Mouse (Mus musculus): ENCODE results near the gene Hsd17b6. TPM values are rescaled to one million over a fixed set of nuclear protein-coding genes. Genes with fewer than 3 reads are reported as not detected.

Gene Hsd17b6
- polyA plus RNA-seq, 1 experiment from 2014 or later, result not detected

DNA sequence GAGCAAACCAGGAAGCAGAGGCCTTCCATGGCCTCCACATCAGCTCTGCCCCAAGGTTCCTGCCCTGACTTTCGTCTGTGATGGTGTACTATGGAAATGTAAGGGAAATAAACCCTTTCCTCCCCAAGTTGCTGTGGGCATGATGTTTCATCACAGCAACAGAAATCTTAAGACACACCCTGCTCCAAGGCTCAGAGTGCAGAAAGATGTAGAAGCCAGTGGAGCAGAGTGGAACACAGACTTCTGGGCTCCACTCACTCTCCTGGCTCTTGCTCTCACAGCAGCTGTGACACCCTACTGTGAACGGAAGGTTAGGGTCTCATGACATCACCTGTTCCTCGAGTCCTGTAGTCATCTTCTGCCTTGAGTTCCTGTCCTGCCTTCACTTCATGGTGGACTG, 43.4 kb downstream of the Hsd17b6 start:
- H3K27ac ChIP-seq (replicated peaks), result no peak overlapping the region
- no peak overlapping the region for H3K9ac ChIP-seq (replicated peaks)
- H3K4me2 ChIP-seq, result no peak overlapping the region
- H3K9me3 ChIP-seq (replicated peaks), result no peaks in the 10 kb centered on the region
- H3K27me3 ChIP-seq (replicated peaks), result no peaks in the 10 kb centered on the region
- no peak overlapping the region for H3K4me3 ChIP-seq (replicated peaks)
- 77% methylated on average over 3 of the region's 3 CpGs for WGBS
- no peaks in the 10 kb centered on the region for H3K4me1 ChIP-seq
- no peaks in the 10 kb centered on the region for H3K36me3 ChIP-seq
- no peak for ATAC-seq (ENCODE audit: low FRiP score)

GRCm38 (mm10) chr10:127962451-127962850, 45.0 kb downstream of the Hsd17b6 start:
- 73% methylated on average over 3 of the region's 3 CpGs for WGBS
- Histone ChIP-seq H3K36me3 (no peaks in the 10 kb centered on the region), H3K4me2 (no peak overlapping the region), H3K27me3 (replicated peaks) (no peaks in the 10 kb centered on the region), H3K4me3 (replicated peaks) (no peak overlapping the region), H3K9ac (replicated peaks) (no peak overlapping the region), H3K9me3 (replicated peaks) (no peaks in the 10 kb centered on the region), H3K4me1 (no peaks in the 10 kb centered on the region), H3K27ac (replicated peaks) (no peak overlapping the region)
- ATAC-seq (ENCODE audit: low FRiP score), result no peak

GRCm38 (mm10) chr10:127959161-127959679, 48.2 kb downstream of the Hsd17b6 start:
- WGBS, result 92% methylated on average over 7 of the region's 7 CpGs

DNA sequence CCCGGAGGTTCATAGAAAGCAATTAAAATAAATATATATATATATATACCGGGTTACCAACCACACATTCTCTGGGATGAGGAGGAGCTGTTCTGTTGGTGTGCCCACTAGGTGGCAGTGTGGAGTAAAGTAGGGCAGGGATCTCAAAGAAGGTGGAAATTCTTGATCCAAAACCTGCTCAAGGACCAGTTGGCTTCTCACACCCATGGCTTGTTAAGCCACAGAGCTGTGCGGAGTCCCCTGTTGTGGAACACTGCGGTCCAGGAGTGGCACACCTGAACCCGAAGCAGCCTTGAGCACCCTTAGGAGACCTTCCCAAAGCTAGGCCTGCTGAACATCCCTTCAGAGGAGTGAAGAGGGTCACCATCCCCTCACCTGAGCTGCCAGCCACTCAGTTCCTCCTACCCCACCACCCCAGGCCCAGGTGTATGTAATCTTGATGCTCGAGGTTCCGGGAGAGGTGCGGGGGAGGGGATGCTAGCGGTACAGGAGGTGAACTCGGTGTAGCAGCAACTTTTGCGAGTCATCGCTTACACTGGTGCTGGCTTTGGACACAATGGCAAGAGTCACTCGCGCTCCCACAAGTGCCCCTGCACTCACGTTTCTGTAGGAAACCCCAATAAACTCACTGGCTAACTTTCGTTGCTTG, 51.1 kb downstream of the Hsd17b6 start:
- Histone ChIP-seq H3K4me2 (no peak overlapping the region), H3K36me3 (no peaks in the 10 kb centered on the region), H3K27me3 (replicated peaks) (no peaks in the 10 kb centered on the region), H3K4me1 (no peaks in the 10 kb centered on the region), H3K9me3 (replicated peaks) (no peaks in the 10 kb centered on the region), H3K27ac (replicated peaks) (no peak overlapping the region), H3K9ac (replicated peaks) (no peak overlapping the region), H3K4me3 (replicated peaks) (no peak overlapping the region)
- ATAC-seq (ENCODE audit: low FRiP score), result no peak
- 58% methylated on average over 16 of the region's 16 CpGs for WGBS

More at GRCm38 (mm10) chr10:127959161-127959679, 48.2 kb downstream of the Hsd17b6 start:
- ATAC-seq (ENCODE audit: low FRiP score), result no peak
- H3K9ac ChIP-seq (replicated peaks), result no peak overlapping the region
- no peak overlapping the region for H3K4me2 ChIP-seq
- no peak overlapping the region for H3K4me3 ChIP-seq (replicated peaks)
- H3K36me3 ChIP-seq, result no peaks in the 10 kb centered on the region
- H3K4me1 ChIP-seq, result no peaks in the 10 kb centered on the region
- no peak overlapping the region for H3K27ac ChIP-seq (replicated peaks)
- no peaks in the 10 kb centered on the region for H3K27me3 ChIP-seq (replicated peaks)
- no peaks in the 10 kb centered on the region for H3K9me3 ChIP-seq (replicated peaks)

GRCm38 (mm10) chr10:127955034-127955433, 52.4 kb downstream of the Hsd17b6 start:
- Histone ChIP-seq H3K36me3 (no peaks in the 10 kb centered on the region), H3K9ac (replicated peaks) (no peak overlapping the region), H3K27me3 (replicated peaks) (no peaks in the 10 kb centered on the region), H3K27ac (replicated peaks) (no peak overlapping the region), H3K9me3 (replicated peaks) (no peaks in the 10 kb centered on the region), H3K4me3 (replicated peaks) (no peak overlapping the region), H3K4me1 (no peaks in the 10 kb centered on the region), H3K4me2 (no peak overlapping the region)
- ATAC-seq (ENCODE audit: low FRiP score), result no peak
- WGBS, result 74% methylated on average over 4 of the region's 4 CpGs

GRCm38 (mm10) chr10:127951821-127952220, 55.6 kb downstream of the Hsd17b6 start:
- H3K4me3 ChIP-seq (replicated peaks), result no peak overlapping the region
- H3K4me1 ChIP-seq, result no peaks in the 10 kb centered on the region
- WGBS, result 82% methylated on average over 4 of the region's 4 CpGs
- no peak overlapping the region for H3K9ac ChIP-seq (replicated peaks)
- no peaks in the 10 kb centered on the region for H3K9me3 ChIP-seq (replicated peaks)
- no peak overlapping the region for H3K4me2 ChIP-seq
- ATAC-seq (ENCODE audit: low FRiP score), result no peak
- H3K27me3 ChIP-seq (replicated peaks), result no peaks in the 10 kb centered on the region
- no peak overlapping the region for H3K27ac ChIP-seq (replicated peaks)
- H3K36me3 ChIP-seq, result no peaks in the 10 kb centered on the region

- no peaks in the 10 kb centered on the region for H3K4me1 ChIP-seq
- no peaks in the 10 kb centered on the region for H3K36me3 ChIP-seq
- WGBS, result 81% methylated on average over 9 of the region's 9 CpGs
- H3K9me3 ChIP-seq (replicated peaks), result no peaks in the 10 kb centered on the region
- no peaks in the 10 kb centered on the region for H3K27me3 ChIP-seq (replicated peaks)
- H3K4me3 ChIP-seq (replicated peaks), result no peak overlapping the region
- no peak overlapping the region for H3K27ac ChIP-seq (replicated peaks)
- H3K9ac ChIP-seq (replicated peaks), result no peak overlapping the region
- H3K4me2 ChIP-seq, result no peak overlapping the region
- no peak for ATAC-seq (ENCODE audit: low FRiP score)
Measured at GRCm38 (mm10) chr10:127951390-127951789, 56.0 kb downstream of the Hsd17b6 start.

GRCm38 (mm10) chr10:127949596-127950130, 57.7 kb downstream of the Hsd17b6 start:
- Histone ChIP-seq H3K9me3 (replicated peaks) (no peaks in the 10 kb centered on the region), H3K27me3 (replicated peaks) (no peaks in the 10 kb centered on the region), H3K27ac (replicated peaks) (no peak overlapping the region), H3K4me3 (replicated peaks) (no peak overlapping the region), H3K36me3 (no peaks in the 10 kb centered on the region), H3K9ac (replicated peaks) (no peak overlapping the region), H3K4me2 (no peak overlapping the region), H3K4me1 (no peaks in the 10 kb centered on the region)
- no peak for ATAC-seq (ENCODE audit: low FRiP score)
- WGBS, result 87% methylated on average over 4 of the region's 4 CpGs

- Histone ChIP-seq H3K4me3 (replicated peaks) (no peak overlapping the region), H3K9ac (replicated peaks) (no peak overlapping the region), H3K36me3 (no peaks in the 10 kb centered on the region), H3K9me3 (replicated peaks) (no peaks in the 10 kb centered on the region), H3K27me3 (replicated peaks) (no peaks in the 10 kb centered on the region), H3K27ac (replicated peaks) (no peak overlapping the region), H3K4me1 (no peaks in the 10 kb centered on the region), H3K4me2 (no peak overlapping the region)
- ATAC-seq (ENCODE audit: low FRiP score), result no peak; the same call in 1 of the 2 replicates
- WGBS, result 19% methylated on average over 5 of the region's 5 CpGs
Measured at GRCm38 (mm10) chr10:127945432-127946064, 61.9 kb downstream of the Hsd17b6 start.

Other genes with a start within 250 kb of the Hsd17b6 start
- not detected in 2 replicates for gene Rdh1, start 247.9 kb downstream of the Hsd17b6 start, polyA plus RNA-seq (2015; fragmentation: Nextera tagmentation; extraction: Ambion mirVana)
- gene Rdh16f1, start 247.8 kb downstream of the Hsd17b6 start, polyA plus RNA-seq (2015; fragmentation: Nextera tagmentation; extraction: Ambion mirVana), result not detected in 2 replicates
- gene Rdh9, start 231.2 kb downstream of the Hsd17b6 start, polyA plus RNA-seq (2015; fragmentation: Nextera tagmentation; extraction: Ambion mirVana), result 0.09 and 0.27 TPM in 2 replicates
- gene Rdh16, start 206.5 kb downstream of the Hsd17b6 start, polyA plus RNA-seq (2015; fragmentation: Nextera tagmentation; extraction: Ambion mirVana), result 0.05 and 0.09 TPM in 2 replicates
- gene Rdh19, start 157.7 kb downstream of the Hsd17b6 start, polyA plus RNA-seq (2015; fragmentation: Nextera tagmentation; extraction: Ambion mirVana), result not detected in 2 replicates
- gene Rdh16f2, start 141.1 kb downstream of the Hsd17b6 start, polyA plus RNA-seq (2015; fragmentation: Nextera tagmentation; extraction: Ambion mirVana), result not detected in 2 replicates
- gene Rdh7, start 118.8 kb downstream of the Hsd17b6 start, polyA plus RNA-seq (2015; fragmentation: Nextera tagmentation; extraction: Ambion mirVana), result not detected in 2 replicates
- 0.06 TPM in 1 of 2 replicates, not detected in the other for gene Sdr9c7, start 109.1 kb downstream of the Hsd17b6 start, polyA plus RNA-seq (2015; fragmentation: Nextera tagmentation; extraction: Ambion mirVana)
- gene Prim1, start 7.6 kb upstream of the Hsd17b6 start, polyA plus RNA-seq (2015; fragmentation: Nextera tagmentation; extraction: Ambion mirVana), result 33.7 and 45.5 TPM in 2 replicates
- 484 and 547 TPM in 2 replicates for gene Naca, start 28.0 kb upstream of the Hsd17b6 start, polyA plus RNA-seq (2015; fragmentation: Nextera tagmentation; extraction: Ambion mirVana)
- gene Ptges3, start 51.3 kb upstream of the Hsd17b6 start, polyA plus RNA-seq (2015; fragmentation: Nextera tagmentation; extraction: Ambion mirVana), result 394 and 409 TPM in 2 replicates
- 2,338 and 2,396 TPM in 2 replicates for gene Atp5b, start 75.7 kb upstream of the Hsd17b6 start, polyA plus RNA-seq (2015; fragmentation: Nextera tagmentation; extraction: Ambion mirVana)
- 7.4 and 8.9 TPM in 2 replicates for gene Baz2a, start 84.0 kb upstream of the Hsd17b6 start, polyA plus RNA-seq (2015; fragmentation: Nextera tagmentation; extraction: Ambion mirVana)
- 6.5 and 12.7 TPM in 2 replicates for gene Rbms2, start 172.7 kb upstream of the Hsd17b6 start, polyA plus RNA-seq (2015; fragmentation: Nextera tagmentation; extraction: Ambion mirVana)
- 2.4 and 2.8 TPM in 2 replicates for gene Gls2, start 186.8 kb upstream of the Hsd17b6 start, polyA plus RNA-seq (2015; fragmentation: Nextera tagmentation; extraction: Ambion mirVana)
- gene Spryd4, start 204.2 kb upstream of the Hsd17b6 start, polyA plus RNA-seq (2015; fragmentation: Nextera tagmentation; extraction: Ambion mirVana), result 25.5 and 25.9 TPM in 2 replicates
- not detected in 2 replicates for gene Mip, start 218.2 kb upstream of the Hsd17b6 start, polyA plus RNA-seq (2015; fragmentation: Nextera tagmentation; extraction: Ambion mirVana)
- gene Timeless, start 224.5 kb upstream of the Hsd17b6 start, polyA plus RNA-seq (2015; fragmentation: Nextera tagmentation; extraction: Ambion mirVana), result 20.0 and 25.1 TPM in 2 replicates
- not detected in 2 replicates for gene Apon, start 246.5 kb upstream of the Hsd17b6 start, polyA plus RNA-seq (2015; fragmentation: Nextera tagmentation; extraction: Ambion mirVana)

Data from neural tube, embryonic 15.5 days (tissue).